In the genomic region with DNA sequence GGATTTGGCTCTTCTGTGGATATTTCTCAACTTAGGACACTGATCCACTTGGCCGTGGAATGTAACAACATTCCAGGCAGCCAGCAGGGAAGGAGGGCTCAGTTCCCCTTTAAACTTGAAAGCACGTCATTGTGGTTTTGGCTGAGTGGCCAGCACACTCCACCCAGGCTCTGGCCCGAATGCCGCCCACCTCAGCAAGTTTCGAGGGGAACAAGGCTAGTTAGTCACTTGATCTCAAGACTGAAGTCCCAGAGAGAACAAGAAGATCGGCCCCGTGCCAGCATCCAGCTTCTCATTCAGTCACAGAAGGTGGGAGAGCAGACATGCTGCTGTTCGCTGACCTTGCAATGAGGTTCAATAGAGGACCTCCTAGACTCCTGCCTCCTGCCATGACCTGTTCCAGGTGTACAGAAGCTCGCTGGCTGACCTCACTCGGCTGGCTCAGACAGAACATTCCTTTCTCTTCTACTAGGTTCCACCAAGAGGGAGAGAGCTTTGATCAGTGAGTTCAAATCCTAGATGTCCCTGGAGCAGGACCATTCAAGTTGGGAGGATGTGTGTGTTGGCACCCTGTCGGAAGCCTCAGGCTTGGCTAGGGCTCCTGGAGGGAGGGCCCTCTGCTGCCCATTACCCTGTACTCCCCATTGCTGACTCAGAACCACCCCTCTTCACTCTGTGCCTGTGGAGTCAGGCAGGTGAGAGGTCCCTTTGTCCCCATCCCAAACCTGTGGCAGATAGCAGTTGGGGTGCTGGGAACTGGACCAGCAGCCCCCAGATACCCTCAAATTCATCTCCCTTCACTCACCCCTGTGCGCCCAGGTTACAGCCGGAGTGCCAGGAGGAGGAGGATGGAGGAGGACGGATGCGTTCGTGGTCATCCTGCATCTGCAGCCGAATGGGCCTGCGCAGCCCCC, we compare ENCODE assay signal across 8 mouse cellular contexts. TPM values are rescaled to one million over a fixed set of nuclear protein-coding genes. Genes with fewer than 3 reads are reported as not detected.
DNase-seq lines count a peak whose midpoint lies in the region; ATAC-seq and TF ChIP-seq lines count a peak whose summit lies in the region.

No protein-coding gene starts in this region.

- WGBS in liver, adult 2 months = 83% methylated on average over 18 of the region's 18 CpGs
- WGBS in liver, embryonic 12.5 days (ENCODE audit: insufficient replicate concordance) = 70% methylated on average over 18 of the region's 18 CpGs
- 64% methylated on average over 18 of the region's 18 CpGs for WGBS in heart, embryonic 16.5 days
- WGBS in liver, embryonic 16.5 days (ENCODE audit: insufficient replicate concordance) = 63% methylated on average over 18 of the region's 18 CpGs
- WGBS in midbrain, embryonic 15.5 days = 86% methylated on average over 18 of the region's 18 CpGs

- no peak overlapping the region for H3K27ac ChIP-seq in liver, adult 2 months (replicated peaks; ENCODE audit: insufficient read depth, low read depth, low read length)
- H3K27ac ChIP-seq in liver, embryonic 12.5 days = no peak overlapping the region
- H3K27ac ChIP-seq in heart, embryonic 16.5 days (ENCODE audit: low read length) = peak overlapping the region; percentile 19
- H3K27ac ChIP-seq in liver, embryonic 16.5 days (ENCODE audit: low read length) = no peak overlapping the region
- no peak overlapping the region for H3K27ac ChIP-seq in midbrain, embryonic 15.5 days

- no peak overlapping the region for H3K4me3 ChIP-seq in liver, adult 2 months (ENCODE audit: insufficient read depth, low read depth, low read length)
- no peak overlapping the region for H3K4me3 ChIP-seq in liver, embryonic 12.5 days
- H3K4me3 ChIP-seq in heart, embryonic 16.5 days (ENCODE audit: low read length) = no peak overlapping the region
- H3K4me3 ChIP-seq in liver, embryonic 16.5 days (ENCODE audit: low read depth, low read length) = no peak overlapping the region
- no peak overlapping the region for H3K4me3 ChIP-seq in midbrain, embryonic 15.5 days

- TF ChIP-seq CTCF in liver, adult 2 months (IDR thresholded peaks at IDR 0.05; ENCODE audit: low read depth, low read length) = no peak
- TF ChIP-seq CTCF in brain, embryonic 14.5 days (IDR thresholded peaks at IDR 0.05; ENCODE audit: borderline replicate concordance, extremely low read depth, insufficient read depth, insufficient read length) = no peak

- no peak for TF ChIP-seq POLR2A in liver, adult 2 months (IDR thresholded peaks at IDR 0.05; ENCODE audit: extremely low read depth, insufficient read depth, low read length)
- TF ChIP-seq POLR2A in brain, embryonic 14.5 days (IDR thresholded peaks at IDR 0.05; ENCODE audit: borderline replicate concordance, extremely low read depth, insufficient read depth, insufficient read length, poor library complexity, severe bottlenecking) = no peak

- H3K9me3 ChIP-seq in liver, embryonic 12.5 days (replicated peaks) = no peaks in the 10 kb centered on the region
- no peaks in the 10 kb centered on the region for H3K9me3 ChIP-seq in heart, embryonic 16.5 days (replicated peaks; ENCODE audit: control insufficient read depth, low read length)
- H3K9me3 ChIP-seq in liver, embryonic 16.5 days (replicated peaks; ENCODE audit: control insufficient read depth, low read length) = no peaks in the 10 kb centered on the region
- no peaks in the 10 kb centered on the region for H3K9me3 ChIP-seq in midbrain, embryonic 15.5 days

- no peaks in the 10 kb centered on the region for H3K36me3 ChIP-seq in liver, adult 2 months (ENCODE audit: control insufficient read depth, insufficient read depth, low read length)
- no peaks in the 10 kb centered on the region; the same call in 1 of the 2 replicates for H3K36me3 ChIP-seq in liver, embryonic 12.5 days
- H3K36me3 ChIP-seq in heart, embryonic 16.5 days (ENCODE audit: control insufficient read depth, insufficient read depth) = peaks cover 8% of the 10 kb centered on the region; the same call in 1 of the 2 replicates
- H3K36me3 ChIP-seq in liver, embryonic 16.5 days (ENCODE audit: control insufficient read depth, insufficient read depth) = no peaks in the 10 kb centered on the region
- H3K36me3 ChIP-seq in midbrain, embryonic 15.5 days (replicated peaks) = peaks cover 25% of the 10 kb centered on the region; the same call in 1 of the 2 replicates

- peak; percentile 60 for DNase-seq in liver, adult 2 months (ENCODE audit: extremely low read depth, low read depth, low spot score)
- DNase-seq in brain, embryonic 14.5 days (ENCODE audit: low read depth) = peak; percentile 26
- DNase-seq in spleen, adult 18-20 months = peak; percentile 60 to 72
- DNase-seq in cerebellum, adult 9-11 months = no peak

- H3K4me2 ChIP-seq in liver, embryonic 12.5 days = no peak overlapping the region
- H3K4me2 ChIP-seq in heart, embryonic 16.5 days (ENCODE audit: low read depth, low read length) = no peak overlapping the region
- no peak overlapping the region for H3K4me2 ChIP-seq in liver, embryonic 16.5 days (ENCODE audit: low read depth, low read length)
- no peak overlapping the region for H3K4me2 ChIP-seq in midbrain, embryonic 15.5 days

- no peak for ATAC-seq in liver, embryonic 12.5 days
- ATAC-seq in heart, embryonic 16.5 days (replicated peaks; ENCODE audit: extremely low read depth, insufficient read depth, low FRiP score) = peak; percentile 72
- peak; percentile 37; the same call in 1 of the 2 replicates for ATAC-seq in liver, embryonic 16.5 days (ENCODE audit: low read depth)
- ATAC-seq in midbrain, embryonic 15.5 days (replicated peaks) = no peak

- H3K79me2 ChIP-seq in liver, adult 2 months (ENCODE audit: control insufficient read depth, insufficient read depth, low read length) = no peaks in the 10 kb centered on the region

- no peaks in the 10 kb centered on the region for H3K27me3 ChIP-seq in liver, adult 2 months (ENCODE audit: control insufficient read depth, insufficient read depth, low read length)
- H3K27me3 ChIP-seq in liver, embryonic 12.5 days (replicated peaks) = no peaks in the 10 kb centered on the region
- H3K27me3 ChIP-seq in heart, embryonic 16.5 days (ENCODE audit: control insufficient read depth, insufficient read depth, low read length) = no peaks in the 10 kb centered on the region
- H3K27me3 ChIP-seq in liver, embryonic 16.5 days (ENCODE audit: control insufficient read depth, insufficient read depth, low read depth, low read length) = no peaks in the 10 kb centered on the region
- no peaks in the 10 kb centered on the region for H3K27me3 ChIP-seq in midbrain, embryonic 15.5 days (replicated peaks)

- H3K4me1 ChIP-seq in liver, adult 2 months (ENCODE audit: control insufficient read depth, insufficient read depth, low read length) = no peaks in the 10 kb centered on the region
- 0 out of 2 replicates have a peak, but pooled peaks cover 3% of the 10 kb centered on the region for H3K4me1 ChIP-seq in liver, embryonic 12.5 days
- H3K4me1 ChIP-seq in heart, embryonic 16.5 days (ENCODE audit: control insufficient read depth, insufficient read depth, low read length) = peaks cover 16% of the 10 kb centered on the region
- H3K4me1 ChIP-seq in liver, embryonic 16.5 days (ENCODE audit: control insufficient read depth, low read depth, low read length) = no peaks in the 10 kb centered on the region
- H3K4me1 ChIP-seq in midbrain, embryonic 15.5 days = no peaks in the 10 kb centered on the region

- H3K9ac ChIP-seq in liver, adult 2 months (ENCODE audit: low read depth, low read length) = no peak overlapping the region
- H3K9ac ChIP-seq in liver, embryonic 12.5 days = no peak overlapping the region
- H3K9ac ChIP-seq in heart, embryonic 16.5 days (ENCODE audit: low read length) = peak overlapping the region; percentile 35; the same call in 1 of the 2 replicates
- no peak overlapping the region for H3K9ac ChIP-seq in liver, embryonic 16.5 days (ENCODE audit: low read depth, low read length)
- no peak overlapping the region for H3K9ac ChIP-seq in midbrain, embryonic 15.5 days

RNA-seq across cellular contexts. Expression of a gene that starts 23.2 kb away (rescaled TPM):
- 1.3 and 1.5 TPM in 2 replicates for total RNA-seq in liver, adult 2 months (2014; rRNA removed)
- 0.45 and 0.84 TPM in 2 replicates for polyA plus RNA-seq in liver, adult 2 months (2012; rRNA removed)
- 3.1 and 3.5 TPM in 2 replicates for polyA plus RNA-seq in liver, embryonic 12.5 days (2016; fragmentation: Nextera tagmentation; extraction: Ambion mirVana)
- polyA plus RNA-seq in brain, embryonic 14.5 days (2012; rRNA removed) = 17.4 and 34.9 TPM in 2 replicates
- polyA plus RNA-seq in heart, embryonic 16.5 days (2015; fragmentation: Nextera tagmentation; extraction: Ambion mirVana) = 10.6 and 12.5 TPM in 2 replicates
- polyA plus RNA-seq in liver, embryonic 16.5 days (2015; fragmentation: Nextera tagmentation; extraction: Ambion mirVana) = 2.5 and 3.7 TPM in 2 replicates
- polyA plus RNA-seq in midbrain, embryonic 15.5 days (2015; fragmentation: Nextera tagmentation; extraction: Ambion mirVana) = 27.7 and 29.4 TPM in 2 replicates

RNA-seq across cellular contexts. Expression of a gene that starts 56.2 kb away (rescaled TPM):
- total RNA-seq in liver, adult 2 months (2014; rRNA removed) = 0.07 TPM in 1 of 2 replicates, not detected in the other
- not detected in 2 replicates for polyA plus RNA-seq in liver, adult 2 months (2012; rRNA removed)
- 0.41 and 0.84 TPM in 2 replicates for polyA plus RNA-seq in liver, embryonic 12.5 days (2016; fragmentation: Nextera tagmentation; extraction: Ambion mirVana)
- polyA plus RNA-seq in brain, embryonic 14.5 days (2012; rRNA removed) = 12.5 and 13.5 TPM in 2 replicates
- polyA plus RNA-seq in heart, embryonic 16.5 days (2015; fragmentation: Nextera tagmentation; extraction: Ambion mirVana) = 22.7 and 25.2 TPM in 2 replicates
- 0.25 and 0.54 TPM in 2 replicates for polyA plus RNA-seq in liver, embryonic 16.5 days (2015; fragmentation: Nextera tagmentation; extraction: Ambion mirVana)
- polyA plus RNA-seq in midbrain, embryonic 15.5 days (2015; fragmentation: Nextera tagmentation; extraction: Ambion mirVana) = 10.3 and 12.6 TPM in 2 replicates

Comparison
In these comparisons a context has a peak if more than half of its experiments do, and no peak if none do; other contexts are left out.
1. ATAC-seq: peak in heart, embryonic 16.5 days (single experiment) and liver, embryonic 16.5 days (single experiment); none in liver, embryonic 12.5 days (single experiment) and midbrain, embryonic 15.5 days (single experiment).